ENCODE assay signal across 8 mouse cellular contexts in the genomic region with DNA sequence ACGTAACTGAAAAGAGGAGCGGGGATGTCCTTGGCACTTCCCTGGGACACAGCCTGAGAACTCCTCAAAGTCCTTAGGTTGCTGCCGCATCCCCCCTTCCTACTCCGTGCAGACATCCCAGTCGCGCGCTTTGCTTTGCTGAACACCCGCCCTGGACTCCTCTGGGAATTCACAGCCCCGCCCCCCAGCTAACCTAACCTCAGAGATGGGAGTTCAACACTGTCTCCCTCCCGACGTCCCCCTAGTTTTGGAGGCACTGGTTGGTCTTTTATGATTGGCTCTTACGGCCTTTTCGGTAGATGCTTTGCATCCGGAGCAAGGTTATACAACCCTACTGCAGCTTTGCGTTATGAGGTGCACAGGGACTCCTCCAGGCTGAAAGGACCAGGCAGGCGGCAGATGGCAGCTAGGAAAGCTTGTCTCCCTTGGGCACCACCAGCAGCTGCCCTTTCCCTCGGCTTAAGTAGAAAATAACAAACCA. TPM values are rescaled to one million over a fixed set of nuclear protein-coding genes. Genes with fewer than 3 reads are reported as not detected.
DNase-seq lines count a peak whose midpoint lies in the region; ATAC-seq and TF ChIP-seq lines count a peak whose summit lies in the region.

No protein-coding gene starts in this region.

- H3K4me3 ChIP-seq in kidney, postnatal 0 days (replicated peaks; ENCODE audit: low read depth, low read length), result peak overlapping the region; percentile 57
- H3K4me3 ChIP-seq in lung, embryonic 14.5 days (ENCODE audit: low read depth, low read length), result peak overlapping the region; percentile 46

- peaks cover 2% of the 10 kb centered on the region; the same call in 1 of the 2 replicates for H3K4me1 ChIP-seq in kidney, postnatal 0 days (replicated peaks; ENCODE audit: insufficient read depth, low read length)
- H3K4me1 ChIP-seq in lung, embryonic 14.5 days (ENCODE audit: insufficient read depth), result peaks cover 9% of the 10 kb centered on the region; the same call in 1 of the 2 replicates

- WGBS in kidney, postnatal 0 days, result 2% methylated on average over 17 of the region's 17 CpGs
- WGBS in lung, embryonic 14.5 days, result 1% methylated on average over 17 of the region's 17 CpGs

- H3K36me3 ChIP-seq in kidney, postnatal 0 days (ENCODE audit: insufficient read depth, low read length), result no peaks in the 10 kb centered on the region
- no peaks in the 10 kb centered on the region for H3K36me3 ChIP-seq in lung, embryonic 14.5 days (ENCODE audit: insufficient read depth)

- peak overlapping the region; percentile 51; the same call in 1 of the 2 replicates for H3K9ac ChIP-seq in kidney, postnatal 0 days (ENCODE audit: low read depth, low read length)
- peak overlapping the region; percentile 9; the same call in 1 of the 2 replicates for H3K9ac ChIP-seq in lung, embryonic 14.5 days

- H3K9me3 ChIP-seq in kidney, postnatal 0 days (replicated peaks; ENCODE audit: low read length), result no peaks in the 10 kb centered on the region
- no peaks in the 10 kb centered on the region for H3K9me3 ChIP-seq in lung, embryonic 14.5 days (ENCODE audit: low read depth, low read length)

- peak overlapping the region; percentile 91 for H3K4me2 ChIP-seq in kidney, postnatal 0 days (ENCODE audit: low read length)
- peak overlapping the region; percentile 92 for H3K4me2 ChIP-seq in lung, embryonic 14.5 days

- no peak for TF ChIP-seq CTCF in kidney, postnatal 0 days (IDR thresholded peaks at IDR 0.05; ENCODE audit: low read depth)
- TF ChIP-seq CTCF in lung, embryonic 14.5 days (IDR thresholded peaks at IDR 0.05; ENCODE audit: low read depth), result no peak

- peak; percentile 70 for ATAC-seq in kidney, postnatal 0 days (replicated peaks; ENCODE audit: low FRiP score, low read depth)
- ATAC-seq in lung, embryonic 14.5 days (ENCODE audit: insufficient read depth), result peak; percentile 54; the same call in 1 of the 2 replicates

- H3K27me3 ChIP-seq in kidney, postnatal 0 days (ENCODE audit: insufficient read depth, low read length), result peaks cover 14% of the 10 kb centered on the region; the same call in 1 of the 2 replicates
- peaks cover 41% of the 10 kb centered on the region for H3K27me3 ChIP-seq in lung, embryonic 14.5 days (ENCODE audit: insufficient read depth, low read length)

- 0 out of 2 replicates have a peak overlapping the region, but pooled peaks have one; percentile 50 for H3K27ac ChIP-seq in kidney, postnatal 0 days
- no peak overlapping the region for H3K27ac ChIP-seq in lung, embryonic 14.5 days (ENCODE audit: low read depth)

- peak; percentile 63 for DNase-seq in R1 (ENCODE audit: low read depth, low spot score)
- DNase-seq in cerebellum, adult 9-10 months, result peak; percentile 92
- peak; percentile 31 to 43 for DNase-seq in frontal cortex, postnatal 36 days (ENCODE audit: low spot score in 2 of 2)
- DNase-seq in kidney, postnatal 0 days (ENCODE audit: low spot score), result peak; percentile 42
- DNase-seq in lung, embryonic 14.5 days, result peak; percentile 33
- DNase-seq in right cerebral cortex, adult 2 months (ENCODE audit: low spot score in 2 of 2), result peak; percentile 35 to 50
- DNase-seq in spleen, adult 12 weeks (ENCODE audit: low spot score), result no peak
- no peak for DNase-seq in adipocyte (ENCODE audit: low spot score)

RNA-seq across cellular contexts. Expression of gene Sgpp2, which starts 0.8 kb away (rescaled TPM):
- 16.0 and 18.8 TPM in 2 replicates for polyA plus RNA-seq in kidney, postnatal 0 days (2015; fragmentation: Nextera tagmentation; extraction: Ambion mirVana)
- polyA plus RNA-seq in lung, embryonic 14.5 days (2014; fragmentation: Nextera tagmentation; extraction: Ambion mirVana), result 1.0 and 1.1 TPM in 2 replicates

Comparison
In these comparisons a context has a peak if more than half of its experiments do, and no peak if none do; other contexts are left out.
1. DNase-seq: peak in R1 (single experiment), cerebellum, adult 9-10 months (single experiment), frontal cortex, postnatal 36 days (2 of 2), kidney, postnatal 0 days (single experiment), lung, embryonic 14.5 days (single experiment) and right cerebral cortex, adult 2 months (2 of 2); none in spleen, adult 12 weeks (single experiment) and adipocyte (single experiment).